Mouse (Mus musculus): ENCODE data around the gene Smoc2.

Smoc2 gene

DNA sequence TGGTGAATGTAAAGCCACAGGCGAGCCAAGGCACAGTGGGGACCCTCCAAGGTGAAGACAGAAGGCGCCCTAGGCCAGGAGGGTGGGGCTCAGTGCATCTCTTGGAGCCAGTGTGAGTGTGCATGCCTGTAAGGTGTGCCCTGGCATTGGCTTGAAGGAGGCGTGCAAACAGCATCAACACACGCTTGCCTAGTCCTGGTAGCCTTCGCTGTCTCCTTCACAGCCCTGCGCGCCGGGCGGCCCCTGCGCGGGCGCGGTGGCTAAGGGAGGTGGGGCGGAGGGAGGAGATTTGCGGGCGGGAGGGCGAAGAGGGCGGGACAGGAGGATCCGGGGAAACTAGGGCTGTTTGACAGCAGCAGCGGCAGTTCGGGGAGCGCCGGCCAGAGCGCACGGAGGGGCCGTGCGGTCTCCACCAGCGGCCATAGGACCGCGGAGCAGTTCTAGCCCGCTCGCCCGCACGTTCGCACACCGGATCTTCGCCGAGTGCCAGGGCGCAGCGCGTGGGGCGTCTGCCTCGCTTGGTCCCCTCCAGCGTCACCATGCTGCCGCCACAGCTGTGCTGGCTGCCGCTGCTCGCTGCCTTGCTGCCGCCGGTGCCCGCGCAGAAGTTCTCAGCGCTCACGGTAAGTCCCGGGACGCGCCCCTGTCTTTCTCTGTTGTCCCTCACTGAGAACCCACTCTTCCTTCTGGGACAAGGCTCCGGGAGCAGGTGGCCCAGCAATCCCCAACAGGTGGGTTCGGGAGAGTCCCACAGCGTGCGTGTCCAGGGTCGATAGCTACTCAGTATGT lies at the start of gene Smoc2:
Gene Smoc2, plus strand, starts transcription at position 330 of the 789 bp plus-strand sequence.
- peak; percentile 15 to 30 for DNase-seq

DNA sequence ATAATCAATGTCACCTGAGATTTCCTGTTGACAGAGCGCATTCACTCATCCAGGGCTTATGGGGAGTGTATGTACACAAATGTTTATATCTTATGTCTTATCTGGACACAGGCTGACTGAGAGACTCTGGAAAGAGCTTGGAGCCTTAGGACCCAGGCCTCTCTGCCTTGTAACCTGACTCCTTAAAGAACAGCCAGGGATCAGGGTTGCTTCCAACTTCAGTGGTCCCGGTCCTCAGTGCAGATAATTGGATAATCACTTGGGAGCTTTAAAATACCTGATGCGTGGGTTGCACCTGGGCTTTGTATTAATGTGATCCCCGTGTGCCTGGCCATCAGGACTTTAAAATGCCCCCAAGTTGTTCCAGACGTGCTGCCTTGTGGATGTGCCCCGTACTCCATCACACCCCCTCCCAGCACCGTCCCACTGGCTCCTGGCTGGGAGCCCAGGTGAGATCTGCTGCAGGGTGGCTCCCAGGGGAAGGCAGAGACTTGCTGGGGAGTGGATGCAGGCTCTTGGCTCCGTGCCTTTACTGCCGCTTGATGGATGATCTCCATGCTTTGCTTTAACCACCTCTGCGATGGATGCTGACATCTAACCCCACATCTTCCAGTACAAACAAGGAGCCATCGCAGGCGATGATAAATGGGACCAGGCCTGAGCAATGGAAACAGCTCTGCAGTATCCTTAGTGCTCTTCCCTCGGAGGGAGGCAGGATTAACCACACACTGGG lies 48.4 kb upstream of the Smoc2 start:
- DNase-seq, result no peak

DNA sequence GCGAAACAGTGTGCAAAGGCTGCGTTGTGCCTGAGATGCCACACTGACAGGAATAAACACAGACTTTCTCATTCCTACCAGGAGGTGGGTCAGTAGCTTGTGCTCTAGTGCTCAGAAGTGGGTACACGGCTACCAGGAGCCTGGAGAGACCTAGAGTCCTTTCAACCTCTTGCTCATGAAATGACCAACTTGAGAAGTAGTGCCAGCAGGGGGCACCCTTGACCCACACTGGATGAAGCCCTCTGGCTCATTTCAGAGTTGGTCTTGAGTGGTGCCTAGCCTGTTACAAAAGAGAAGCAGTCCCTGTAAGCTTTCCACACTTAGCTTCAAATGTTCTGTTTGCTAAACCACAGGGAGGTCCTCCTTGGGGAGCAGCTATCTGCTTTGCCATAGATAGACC lies 46.7 kb upstream of the Smoc2 start:
- DNase-seq, result peak; percentile 71 to 82

DNA sequence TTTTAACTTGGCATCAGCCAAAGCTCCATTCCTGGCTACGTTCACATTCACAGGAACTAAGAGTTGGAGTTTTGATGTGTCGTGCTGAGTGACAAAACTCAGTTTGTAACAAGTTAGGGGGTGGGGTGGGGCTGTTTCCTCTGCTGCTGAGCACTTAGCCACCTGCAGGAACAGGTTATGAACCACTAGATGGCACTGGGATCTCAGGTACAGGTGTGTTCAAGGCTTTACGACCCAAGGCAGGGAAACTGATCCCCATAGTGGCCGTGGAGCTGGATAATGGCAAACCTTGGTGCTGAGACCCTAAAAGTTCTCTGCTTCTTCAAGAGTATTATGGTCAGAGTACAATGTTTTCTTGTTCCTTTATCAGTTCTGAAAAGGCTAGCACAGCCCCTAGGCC lies 45.6 kb upstream of the Smoc2 start:
- no peak for DNase-seq

DNA sequence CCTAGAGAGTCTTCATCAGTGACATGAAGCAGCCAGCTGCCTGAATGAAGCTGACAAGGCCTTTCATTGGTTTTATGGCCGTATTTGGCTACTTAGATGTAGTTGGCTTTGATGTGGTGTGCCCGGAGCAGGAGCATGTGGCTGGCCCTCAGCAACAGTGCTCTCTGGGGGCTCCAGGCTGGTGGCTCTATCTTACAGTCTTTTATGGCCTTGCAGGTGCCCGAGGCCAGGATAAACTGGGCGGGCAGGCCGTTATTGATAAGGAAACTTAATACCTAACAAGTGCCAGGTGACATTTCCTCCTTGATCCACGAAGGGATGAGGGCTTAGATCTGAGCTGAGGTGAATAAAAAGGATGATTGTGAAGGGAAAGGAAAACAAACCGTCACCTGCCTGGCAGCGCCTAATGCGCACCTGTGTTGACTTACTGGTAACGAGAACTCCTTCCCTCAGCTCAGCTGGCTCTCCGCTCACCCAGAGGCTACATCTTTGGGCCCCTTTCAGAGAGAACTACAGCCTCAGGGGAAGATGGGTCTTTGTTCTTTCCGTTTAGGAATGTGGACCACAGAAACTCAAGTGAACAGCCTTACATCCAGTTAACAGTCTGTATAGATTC lies 44.4 kb upstream of the Smoc2 start:
- no peak for DNase-seq

DNA sequence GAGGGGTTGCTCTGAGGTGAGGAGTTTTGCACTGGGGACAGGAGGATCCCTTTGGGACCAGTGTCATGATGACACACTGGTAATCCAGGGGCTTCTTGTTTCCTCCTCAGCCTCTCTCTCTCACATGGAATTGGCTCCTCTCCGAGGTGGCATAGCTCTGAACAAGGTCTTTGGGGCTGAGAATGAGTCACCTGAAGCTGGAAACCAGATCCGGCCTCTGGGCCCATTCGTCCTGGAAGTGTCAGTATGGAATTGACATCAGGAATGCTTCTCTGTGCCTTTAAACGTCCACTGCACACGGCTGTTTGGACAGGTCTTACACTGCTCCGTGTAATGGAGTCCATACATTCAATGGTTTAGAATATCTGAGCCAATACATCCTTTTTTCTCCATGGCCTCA lies 42.2 kb upstream of the Smoc2 start:
- no peak for DNase-seq

DNA sequence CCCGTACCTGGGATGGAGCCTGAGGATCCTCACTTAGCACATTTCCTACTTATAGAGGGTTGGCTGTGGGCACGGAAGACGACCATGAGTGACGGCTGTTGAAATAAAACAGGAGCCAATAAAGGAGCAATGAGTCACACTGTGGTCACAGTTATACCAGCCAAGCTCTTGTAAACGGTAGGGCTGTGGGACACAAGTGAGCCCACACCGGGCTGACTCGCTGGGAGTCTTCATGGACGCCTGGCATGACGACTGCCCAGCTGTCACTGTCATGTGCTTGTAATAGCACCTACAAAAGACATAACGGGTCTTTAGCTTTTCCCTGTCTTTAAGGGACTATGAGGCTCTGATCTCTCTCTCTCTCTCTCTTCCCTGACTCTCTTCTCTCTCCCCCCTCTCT lies 39.3 kb upstream of the Smoc2 start:
- no peak for DNase-seq

DNA sequence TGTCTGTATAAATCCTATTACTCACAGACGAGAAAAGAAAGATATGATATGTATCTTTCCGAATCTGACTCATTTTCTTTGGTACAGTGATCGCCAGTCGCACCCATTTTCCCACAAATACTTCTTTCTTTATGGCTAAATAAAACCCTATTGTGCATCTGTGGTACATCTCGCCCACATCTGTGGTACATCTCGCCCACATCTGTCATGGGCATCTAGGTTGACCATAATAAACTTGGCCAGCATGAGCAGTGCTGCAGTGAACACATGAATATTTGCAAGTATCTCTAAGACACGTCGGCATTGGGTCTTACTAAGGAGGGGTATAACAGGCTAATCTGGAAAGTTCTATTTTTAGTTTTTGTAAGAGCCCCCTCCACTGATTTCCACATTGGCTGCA lies 36.7 kb upstream of the Smoc2 start:
- no peak for DNase-seq

DNA sequence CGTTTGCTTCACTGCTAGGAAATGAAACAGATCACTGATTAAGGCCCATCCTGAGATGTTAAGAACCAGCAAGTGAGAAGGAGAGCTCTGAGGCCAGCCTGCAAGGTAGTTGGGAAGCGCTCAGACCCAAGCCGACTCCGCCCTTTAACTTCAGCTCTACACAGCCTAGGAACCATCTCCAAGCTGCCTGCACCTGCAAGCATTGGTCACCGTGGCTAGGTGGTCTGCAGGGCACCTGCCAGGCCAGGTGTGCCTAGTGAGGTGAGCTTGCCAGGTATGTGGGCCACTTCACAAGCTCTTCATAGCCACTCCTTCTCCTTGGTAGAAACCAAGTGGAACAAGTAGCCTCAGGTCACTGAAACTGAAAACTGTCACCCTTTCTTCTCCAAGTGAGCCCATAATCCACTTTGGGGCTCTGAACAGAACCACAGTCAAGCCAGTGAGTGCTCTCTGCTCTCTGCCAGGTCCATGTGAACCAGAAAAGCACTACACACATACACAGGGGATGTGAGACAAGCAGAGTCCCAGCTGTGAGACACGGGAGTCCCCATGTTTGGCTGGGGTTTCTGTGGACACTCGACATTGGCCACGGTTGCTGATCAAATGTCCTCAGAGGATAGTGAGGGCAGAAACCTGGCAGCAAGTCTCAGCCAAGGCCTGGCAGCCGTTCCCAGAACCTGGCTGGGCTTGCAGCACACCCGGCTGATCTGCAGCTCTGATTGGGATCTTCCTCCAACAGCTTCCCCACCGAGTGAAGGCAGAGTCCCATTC lies 34.9 kb upstream of the Smoc2 start:
- DNase-seq, result peak; percentile 42 to 68

DNA sequence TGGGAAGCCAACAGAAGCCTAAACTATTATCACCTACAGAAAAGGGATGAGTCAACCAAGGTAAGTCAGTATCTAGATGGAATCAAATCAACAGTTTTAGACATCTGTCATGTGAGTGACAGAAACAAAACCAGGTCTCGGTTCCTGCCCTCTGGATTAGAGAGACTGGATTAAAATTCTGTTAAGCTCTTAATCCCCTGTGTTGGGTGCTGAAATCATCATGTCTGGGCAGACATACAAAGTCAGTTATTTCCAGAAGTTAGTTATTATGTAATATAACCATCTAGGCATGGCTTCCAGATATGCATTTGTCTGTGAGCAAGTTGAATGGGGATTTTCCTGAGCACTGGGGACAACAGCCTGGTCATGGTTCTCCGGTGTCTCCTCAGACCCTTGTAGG lies 33.0 kb upstream of the Smoc2 start:
- DNase-seq, result no peak

DNA sequence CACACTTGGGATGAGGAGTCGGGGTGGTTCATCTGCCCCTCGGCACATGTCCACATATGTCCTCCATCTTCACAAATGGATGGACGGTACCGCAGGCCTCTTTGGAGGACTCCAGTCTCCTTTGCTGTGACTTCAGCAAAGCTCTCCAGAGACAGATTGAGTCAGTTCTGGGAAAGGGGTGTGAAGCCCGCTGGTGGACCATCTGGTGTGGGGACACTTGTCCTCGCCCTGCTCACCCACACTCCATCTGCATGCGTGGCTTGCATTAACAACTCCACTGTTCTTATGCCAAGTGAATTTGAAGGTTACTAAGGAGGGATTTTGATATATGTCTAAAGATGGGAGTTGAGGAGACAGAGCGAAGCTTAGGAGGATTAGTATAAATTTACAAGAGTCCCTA lies 31.4 kb upstream of the Smoc2 start:
- no peak for DNase-seq

DNA sequence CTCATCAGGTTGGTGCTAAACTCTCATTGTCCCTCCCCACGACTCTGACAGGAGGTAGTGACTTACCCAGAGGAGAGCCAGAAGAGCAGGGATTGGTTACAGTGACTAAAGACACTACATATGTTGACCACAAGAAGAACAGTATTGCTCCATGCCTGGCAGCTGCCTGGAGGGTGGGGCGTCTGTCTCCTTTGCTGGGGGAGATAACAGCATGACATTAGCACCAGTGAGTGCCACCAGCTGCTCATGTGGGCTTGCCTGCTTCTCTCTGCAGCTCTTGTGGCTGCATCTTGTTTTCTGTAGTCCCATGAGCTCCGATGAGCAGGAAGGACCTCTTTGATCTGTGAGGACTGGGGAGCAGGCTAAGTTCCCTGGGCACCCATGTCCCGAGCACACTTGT lies 29.7 kb upstream of the Smoc2 start:
- DNase-seq, result peak; percentile 24 to 65

DNA sequence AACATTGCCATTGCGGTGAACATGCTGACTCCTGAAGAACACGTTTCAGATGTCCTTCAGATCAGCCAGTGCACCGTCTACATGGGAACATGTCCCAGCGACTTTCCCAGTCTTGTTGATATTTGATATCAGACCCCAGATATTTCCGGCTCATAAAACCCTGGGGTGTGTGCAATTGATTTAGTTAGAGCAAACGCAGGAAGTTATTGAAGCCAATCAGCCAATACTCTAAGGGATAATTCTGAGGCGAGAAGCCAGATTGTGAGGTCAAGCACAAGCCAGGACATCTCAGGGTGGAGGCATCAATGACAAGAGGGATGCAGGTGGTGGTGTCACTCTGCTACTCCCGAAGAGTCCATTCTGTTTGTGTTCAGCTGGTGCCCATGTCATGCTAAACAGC lies 28.9 kb upstream of the Smoc2 start:
- no peak for DNase-seq

DNA sequence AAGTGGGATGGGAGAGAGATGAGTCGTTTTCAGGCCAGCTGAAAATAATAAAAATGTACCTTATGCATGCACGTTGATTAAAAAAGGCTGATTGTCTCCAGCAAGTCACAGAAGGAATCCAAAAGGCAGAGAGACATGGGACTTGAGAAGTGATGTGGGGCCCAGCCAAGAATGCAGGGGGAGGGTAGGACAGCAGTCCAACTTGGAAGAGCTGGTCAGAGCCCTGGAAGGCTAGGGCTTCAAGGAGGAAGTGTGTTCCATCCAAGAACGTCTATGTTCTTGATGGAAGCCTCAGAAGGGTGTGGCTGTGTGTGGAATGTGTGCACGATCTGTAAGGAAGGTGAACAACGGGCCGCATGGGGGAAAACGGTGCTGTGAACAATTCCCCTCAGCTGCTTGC lies 26.9 kb upstream of the Smoc2 start:
- no peak for DNase-seq

DNA sequence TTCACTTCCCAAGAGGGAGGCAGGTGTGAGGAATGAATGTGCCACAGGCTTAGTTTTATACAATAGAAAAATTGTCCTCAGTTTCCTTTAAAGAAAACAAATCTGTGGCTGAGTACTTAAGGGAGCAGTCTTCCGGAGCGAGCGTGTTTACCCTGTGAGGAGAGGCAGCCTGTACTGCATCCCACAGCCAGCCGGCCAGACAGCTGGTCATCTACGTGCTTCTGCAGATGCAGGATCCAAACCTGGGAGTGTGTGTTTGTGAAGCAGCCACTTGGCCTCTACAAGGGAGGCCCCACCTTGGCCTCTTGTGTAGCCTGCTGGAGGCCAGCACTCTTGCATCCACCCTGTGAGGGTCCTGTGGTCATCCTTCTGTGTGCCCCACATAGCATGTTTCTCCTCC lies 24.7 kb upstream of the Smoc2 start:
- DNase-seq, result no peak

DNA sequence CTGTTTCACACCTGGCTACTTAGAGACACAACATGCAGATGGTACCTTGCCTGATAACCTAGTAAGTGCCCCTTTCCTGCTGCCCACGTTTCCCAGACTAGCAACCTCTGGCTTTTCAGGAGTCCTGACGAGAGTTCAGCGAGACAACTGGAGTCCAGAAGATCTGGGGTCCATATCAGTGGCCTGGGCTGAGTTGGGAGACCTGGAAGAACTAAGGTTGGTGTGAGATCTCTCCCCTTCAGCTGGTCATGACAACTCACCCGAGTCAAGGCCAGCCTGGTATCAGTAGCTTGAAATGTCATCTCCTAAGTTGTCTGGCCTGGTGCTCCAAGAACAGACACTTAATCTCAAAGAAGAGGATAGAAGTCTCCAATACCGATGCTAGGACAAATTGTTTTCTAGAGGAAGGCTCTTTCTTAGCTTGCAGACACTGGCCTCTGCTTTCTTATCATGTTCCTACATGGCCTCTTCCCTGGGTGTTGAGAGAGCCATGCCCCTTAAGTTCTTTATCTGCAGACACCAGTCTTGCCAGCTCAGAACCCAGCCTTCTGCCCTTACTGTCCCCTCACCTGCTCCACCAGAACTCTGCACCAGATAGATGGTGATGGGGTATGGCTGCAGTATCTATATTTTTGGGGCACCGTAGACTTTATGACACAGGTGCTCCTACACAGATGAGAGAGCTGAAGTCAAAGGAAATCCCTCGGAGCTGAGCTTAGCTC lies 21.3 kb upstream of the Smoc2 start:
- DNase-seq, result no peak

DNA sequence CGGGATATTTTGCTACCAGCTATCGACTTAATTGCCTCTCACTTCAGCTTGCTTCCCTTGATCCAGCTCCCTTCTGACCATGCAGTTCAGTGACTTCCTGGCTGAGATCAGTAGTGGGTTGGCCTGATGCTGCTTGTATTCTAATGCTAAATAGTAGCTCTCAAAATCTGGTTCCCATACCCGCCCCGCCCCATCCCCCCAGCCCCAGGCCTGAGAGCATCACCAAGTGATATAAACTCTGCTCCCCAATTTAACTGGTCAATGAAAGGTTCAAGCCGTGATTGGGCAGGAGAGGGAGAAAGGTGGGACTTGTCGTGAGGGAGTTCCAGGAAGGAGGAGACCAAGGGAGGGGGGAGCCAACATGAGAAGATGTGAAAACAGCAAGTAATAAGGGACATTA lies 20.4 kb upstream of the Smoc2 start:
- DNase-seq, result no peak

DNA sequence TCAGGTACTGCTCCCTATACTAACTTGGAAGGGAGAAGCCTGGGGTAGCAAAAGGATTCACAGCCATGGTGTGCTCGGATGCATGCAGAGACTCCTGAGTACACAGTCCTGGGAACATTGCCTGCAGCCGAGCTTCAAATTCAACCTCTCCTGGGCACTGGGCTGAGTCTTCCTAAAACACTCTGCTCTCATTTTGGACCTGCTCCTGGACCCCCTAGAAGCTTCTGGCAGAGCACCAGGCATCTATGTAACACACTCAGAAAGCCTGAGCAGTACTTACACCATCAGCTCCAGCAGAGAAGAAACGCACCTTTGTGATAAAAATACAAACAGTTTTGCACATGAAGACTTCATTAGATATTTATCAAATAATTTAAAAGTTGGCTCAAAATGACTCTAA lies 18.3 kb upstream of the Smoc2 start:
- no peak for DNase-seq

DNA sequence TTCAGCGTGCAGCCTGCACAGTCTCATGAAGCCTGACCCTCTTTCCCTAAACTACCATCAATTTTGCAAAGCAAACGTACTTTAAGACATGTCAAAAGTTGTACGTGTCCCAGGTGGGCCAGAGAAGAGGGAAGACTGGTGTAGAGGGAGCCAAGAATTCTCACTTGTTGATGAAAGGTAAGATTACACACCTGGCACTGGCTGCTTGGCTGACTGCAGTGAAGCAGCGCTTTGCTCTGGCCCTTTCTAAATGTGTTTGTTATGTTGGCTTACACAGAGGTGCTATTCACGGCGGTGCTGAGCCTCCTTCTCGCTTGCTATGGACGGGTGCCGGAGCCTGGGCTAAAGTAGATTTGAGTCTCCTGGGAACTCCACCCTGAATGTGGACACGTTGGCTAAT lies 17.1 kb upstream of the Smoc2 start:
- no peak for DNase-seq

DNA sequence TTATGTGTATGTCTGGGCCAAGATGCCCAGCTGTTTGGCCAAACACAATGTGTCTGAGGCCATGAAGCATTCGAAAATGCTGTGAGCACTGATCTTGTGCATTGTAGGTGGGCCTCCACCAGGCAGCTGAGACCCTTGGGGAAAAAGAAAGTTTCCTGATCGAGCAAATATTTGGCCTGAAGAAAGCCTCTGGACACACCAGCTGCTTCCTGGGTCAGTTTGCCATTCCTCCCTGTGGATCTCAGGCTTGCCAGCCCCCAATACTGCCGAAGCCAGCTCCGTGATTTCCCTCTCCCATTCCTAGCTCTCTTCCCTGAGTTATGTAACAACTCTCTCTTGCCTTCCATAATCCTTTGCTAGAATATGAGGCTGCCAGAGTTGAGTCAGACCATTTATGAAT lies 11.3 kb upstream of the Smoc2 start:
- no peak for DNase-seq

DNA sequence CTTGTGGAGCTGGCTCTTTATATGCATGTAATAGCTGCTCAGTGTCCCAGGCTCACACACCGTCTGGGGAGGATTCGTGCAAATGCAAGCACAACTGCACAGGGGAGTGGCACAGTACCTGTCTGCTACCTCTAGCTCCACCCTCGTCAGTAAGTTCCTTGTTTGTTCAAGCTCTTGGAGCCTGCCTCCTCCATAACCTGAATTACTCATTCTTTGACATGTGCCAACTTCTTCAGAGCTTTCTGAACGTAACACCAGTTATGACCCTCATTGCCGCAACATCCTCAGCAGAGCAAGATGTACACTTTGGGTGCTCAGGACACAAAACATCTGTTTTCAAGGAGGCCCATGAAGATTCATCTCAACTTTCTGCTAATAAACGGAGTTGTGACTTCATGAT lies 5.9 kb upstream of the Smoc2 start:
- peak in 1 of 2 experiments; percentile 11 for DNase-seq

DNA sequence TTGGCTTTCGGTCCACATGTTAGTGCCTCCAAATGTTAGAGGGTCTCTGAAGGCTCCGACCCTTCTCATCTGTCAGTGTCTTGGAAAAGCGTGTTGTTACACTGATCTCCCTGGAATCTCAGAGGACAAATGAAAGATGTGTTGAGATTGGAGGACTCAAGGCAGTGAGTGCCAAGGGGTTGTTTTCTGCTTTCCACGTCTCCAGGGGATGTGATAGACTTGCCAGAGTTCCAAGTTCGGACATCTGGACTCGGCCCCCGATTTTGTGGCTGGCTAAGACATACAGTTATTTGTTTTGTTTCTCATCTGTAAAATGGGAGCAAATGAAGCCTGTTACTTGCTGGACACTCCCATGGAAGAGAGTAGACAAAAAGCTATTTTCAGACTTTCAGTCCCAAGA lies 2.0 kb upstream of the Smoc2 start:
- DNase-seq, result no peak

DNA sequence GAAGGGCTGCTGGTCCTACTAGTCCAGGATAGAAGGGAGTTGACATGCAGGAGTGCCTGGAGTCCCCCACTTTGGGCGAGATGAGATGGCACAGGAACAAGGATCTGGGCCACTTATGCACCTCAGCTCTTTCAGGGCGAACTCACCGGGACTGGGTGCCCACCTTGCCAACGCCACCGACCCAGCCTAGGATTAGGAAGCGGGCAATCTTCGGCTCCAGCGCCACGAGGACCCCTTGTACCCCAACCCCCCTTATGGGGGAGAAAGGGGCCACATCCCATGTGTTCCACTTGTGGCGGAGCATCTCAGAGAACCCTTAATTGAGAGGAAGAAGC lies 627 bp downstream of the Smoc2 start:
- no peak for DNase-seq
